Mouse (Mus musculus) megakaryocyte-erythroid progenitor cell, adult 5 weeks (primary cell): ENCODE results near the gene Acat1. TPM values are rescaled to one million over a fixed set of nuclear protein-coding genes. Genes with fewer than 3 reads are reported as not detected.

Source experiments
- polyA plus RNA-seq: library from polyadenylated mRNA; stranded (reverse); fragments of >175 nt; gene quantifications from 2 replicates; pipeline ENCODE4 v1.2.3, GENCODE M21; 2012

Acat1 gene
- polyA plus RNA-seq = 124 and 172 TPM in 2 replicates

GRCm38 (mm10) chr9:53609968-53610781 lies at the start of gene Acat1:
Gene Acat1, minus strand, starts transcription at chr9:53610382.

GRCm38 (mm10) chr9:53536558-53537320 lies 73.4 kb downstream of the Acat1 start, which contains the start of the genes Atm and Npat:
Gene Atm, minus strand, starts transcription at chr9:53536740.
Gene Npat, plus strand, starts transcription at chr9:53537047.

Other genes with a start within 250 kb of the Acat1 start
- gene Kdelc2, start 226.4 kb downstream of the Acat1 start, polyA plus RNA-seq = 1.0 and 1.3 TPM in 2 replicates
- not detected in 2 replicates for gene 4930550C14Rik, start 208.1 kb downstream of the Acat1 start, polyA plus RNA-seq
- gene Atm, start 73.6 kb downstream of the Acat1 start, polyA plus RNA-seq = 0.67 and 2.0 TPM in 2 replicates
- 0.86 and 1.5 TPM in 2 replicates for gene Npat, start 73.3 kb downstream of the Acat1 start, polyA plus RNA-seq
- gene Cul5, start 59.6 kb upstream of the Acat1 start, polyA plus RNA-seq = 4.3 and 5.1 TPM in 2 replicates
- 0.09 and 0.16 TPM in 2 replicates for gene Rab39, start 95.8 kb upstream of the Acat1 start, polyA plus RNA-seq
- gene Slc35f2, start 161.2 kb upstream of the Acat1 start, polyA plus RNA-seq = 1.2 and 1.8 TPM in 2 replicates
- gene Sln, start 239.8 kb upstream of the Acat1 start, polyA plus RNA-seq = not detected in 2 replicates